Mouse (Mus musculus) lung, embryonic 14.5 days (tissue): ENCODE measurements around the gene Gm20547. TPM values are rescaled to one million over a fixed set of nuclear protein-coding genes. Genes with fewer than 3 reads are reported as not detected.

Experiments
- ATAC-seq: fragments of 200-750 bp; cut with Nextera tagmentation; 2 replicates; pipeline ENCODE4 v1.8.0; 2017; ENCODE audit warnings: mild to moderate bottlenecking, moderate TSS enrichment, moderate library complexity; ENCODE audit not compliant: insufficient read depth
- DNase-seq: peaks from one replicate; pipeline ENCODE4 v3.0.0-alpha.2; 2015
- H3K27ac ChIP-seq: fragments of 300-500 bp; sonication (generic); 2 replicates; pipeline ENCODE4 v1.5.1; 2014; ENCODE audit warnings: low read depth, mild to moderate bottlenecking, moderate library complexity
- H3K27me3 ChIP-seq: fragments of 300-500 bp; sonication (generic); 2 replicates; pipeline ENCODE4 v1.6.1; 2014; ENCODE audit warnings: low read length, control low read depth; ENCODE audit not compliant: insufficient read depth
- H3K36me3 ChIP-seq: fragments of 300-500 bp; sonication (generic); 2 replicates; pipeline ENCODE4 v1.6.1; 2014; ENCODE audit warnings: control low read depth; ENCODE audit not compliant: insufficient read depth
- H3K4me1 ChIP-seq: fragments of 300-500 bp; sonication (generic); 2 replicates; pipeline ENCODE4 v1.6.1; 2014; ENCODE audit warnings: antibody characterized with exemption, control low read depth; ENCODE audit not compliant: insufficient read depth
- H3K4me2 ChIP-seq: fragments of 300-500 bp; sonication (generic); 2 replicates; pipeline ENCODE4 v1.6.1; 2014; ENCODE audit warnings: mild to moderate bottlenecking
- H3K4me3 ChIP-seq: fragments of 300-500 bp; sonication (generic); 2 replicates; pipeline ENCODE4 v1.5.1; 2014; ENCODE audit warnings: low read depth, low read length
- H3K9ac ChIP-seq: fragments of 300-500 bp; sonication (generic); 2 replicates; pipeline ENCODE4 v1.6.1; 2014
- H3K9me3 ChIP-seq: fragments of 300-500 bp; sonication (generic); 2 replicates; pipeline ENCODE4 v1.6.1; 2016; ENCODE audit warnings: low read depth, low read length, control low read depth
- CTCF ChIP-seq: IDR thresholded peaks from 2 replicates; pipeline ENCODE4 v1.5.1; 2016; ENCODE audit warnings: antibody characterized with exemption, low read depth
- WGBS: fragments of 180-500 bp; shearing (Covaris S2); extraction: QIAGEN DNeasy Blood & Tissue Kit; methylation state at CpG from one replicate; pipeline ENCODE4 v1.1.7; 2014; 5-methylcytosine and 5-hydroxymethylcytosine counted together
- polyA plus RNA-seq: library from polyadenylated mRNA; unstranded; fragments of >200 nt; fragmentation: Nextera tagmentation; extraction: Ambion mirVana; gene quantifications from 2 replicates; pipeline ENCODE4 v1.2.1, GENCODE M21; 2014

Gene Gm20547
- polyA plus RNA-seq, 1 experiment from 2014 or later: not detected

DNA sequence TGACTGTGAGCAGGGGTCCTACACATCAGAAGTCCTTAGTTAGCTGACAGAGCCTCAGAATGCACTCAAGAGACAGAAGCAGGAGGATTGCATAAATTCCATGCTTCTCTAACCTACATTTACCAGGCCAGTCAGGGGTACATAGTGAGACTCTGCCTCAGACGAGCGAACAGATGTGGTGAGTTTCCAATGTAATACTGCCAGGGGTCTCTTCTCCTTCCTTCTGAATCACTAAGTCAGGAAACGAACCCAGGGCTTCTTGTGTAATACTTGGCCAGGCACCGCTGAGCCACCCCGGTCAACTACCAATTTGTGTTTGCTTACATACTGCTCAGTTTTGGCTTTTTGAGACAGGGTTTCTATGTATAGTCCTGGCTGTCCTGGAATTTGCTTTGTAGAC is 6.1 kb upstream of the Gm20547 start:
- no peak for TF ChIP-seq CTCF
- Histone ChIP-seq H3K4me3 (no peak overlapping the region), H3K27me3 (no peaks in the 10 kb centered on the region), H3K4me1 (no peaks in the 10 kb centered on the region), H3K4me2 (no peak overlapping the region), H3K9me3 (no peaks in the 10 kb centered on the region), H3K27ac (no peak overlapping the region), H3K9ac (no peak overlapping the region), H3K36me3 (no peaks in the 10 kb centered on the region)
- ATAC-seq (no peak), DNase-seq (no peak)
- 82% methylated on average over 5 of the region's 5 CpGs for WGBS

DNA sequence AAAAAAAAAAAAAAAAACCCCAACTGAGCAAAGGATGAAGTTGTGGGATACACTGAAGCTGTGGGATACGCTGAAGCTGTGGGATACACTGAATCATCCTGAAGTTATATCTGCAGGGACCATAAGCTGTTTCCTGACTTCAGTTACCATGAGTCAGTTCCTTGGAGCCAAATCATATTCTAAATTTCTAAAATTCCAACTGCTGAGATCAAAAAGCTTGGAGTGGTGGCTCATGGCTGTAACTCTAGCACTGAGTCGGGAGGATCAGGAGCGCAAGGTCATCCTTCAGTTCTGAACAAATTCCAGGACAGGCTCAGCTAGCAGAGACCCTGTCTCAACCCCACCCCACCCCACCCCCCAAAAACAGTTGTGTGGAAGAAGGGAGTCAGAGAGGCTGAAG is 3.8 kb upstream of the Gm20547 start:
- WGBS: 58% methylated on average over 3 of the region's 3 CpGs
- Histone ChIP-seq H3K36me3 (no peaks in the 10 kb centered on the region), H3K4me3 (no peak overlapping the region), H3K9ac (no peak overlapping the region), H3K27me3 (no peaks in the 10 kb centered on the region), H3K4me2 (no peak overlapping the region), H3K9me3 (no peaks in the 10 kb centered on the region), H3K27ac (no peak overlapping the region), H3K4me1 (no peaks in the 10 kb centered on the region)
- ATAC-seq (no peak), DNase-seq (no peak)
- TF ChIP-seq CTCF: no peak

DNA sequence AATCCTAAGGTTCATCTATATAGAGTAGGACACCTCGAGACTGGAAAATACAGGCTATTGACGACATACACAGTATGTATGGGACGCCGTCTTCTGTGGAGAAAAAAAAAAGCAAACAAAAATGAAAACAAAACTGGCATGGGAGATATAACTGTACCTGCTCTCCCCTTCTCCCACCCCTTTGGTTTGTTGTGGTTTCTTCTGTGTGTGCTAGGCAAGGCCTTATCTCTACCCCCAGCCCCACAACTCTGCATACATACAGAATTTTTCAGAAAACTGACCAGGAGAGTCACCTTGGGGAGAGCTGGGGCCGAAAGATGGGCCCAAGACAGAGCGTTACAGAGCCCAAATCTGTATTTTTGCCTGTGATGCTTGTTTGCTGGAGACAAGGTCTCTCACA is 2.9 kb upstream of the Gm20547 start:
- Histone ChIP-seq H3K27ac (no peak overlapping the region), H3K27me3 (no peaks in the 10 kb centered on the region), H3K36me3 (no peaks in the 10 kb centered on the region), H3K4me1 (no peaks in the 10 kb centered on the region), H3K9me3 (no peaks in the 10 kb centered on the region), H3K9ac (no peak overlapping the region), H3K4me3 (no peak overlapping the region), H3K4me2 (no peak overlapping the region)
- TF ChIP-seq CTCF: no peak
- WGBS: 82% methylated on average over 6 of the region's 6 CpGs
- no peak for ATAC-seq
- DNase-seq: no peak

- Histone ChIP-seq H3K4me3 (no peak overlapping the region), H3K36me3 (no peaks in the 10 kb centered on the region), H3K9ac (no peak overlapping the region), H3K9me3 (no peaks in the 10 kb centered on the region), H3K27ac (no peak overlapping the region), H3K27me3 (no peaks in the 10 kb centered on the region), H3K4me2 (no peak overlapping the region), H3K4me1 (no peaks in the 10 kb centered on the region)
- no peak for TF ChIP-seq CTCF
- 56% methylated on average over 3 of the region's 3 CpGs for WGBS
- no peak for ATAC-seq
- DNase-seq: no peak
Observed at GRCm38 (mm10) chr17:34883332-34883731, 1.5 kb upstream of the Gm20547 start.

DNA sequence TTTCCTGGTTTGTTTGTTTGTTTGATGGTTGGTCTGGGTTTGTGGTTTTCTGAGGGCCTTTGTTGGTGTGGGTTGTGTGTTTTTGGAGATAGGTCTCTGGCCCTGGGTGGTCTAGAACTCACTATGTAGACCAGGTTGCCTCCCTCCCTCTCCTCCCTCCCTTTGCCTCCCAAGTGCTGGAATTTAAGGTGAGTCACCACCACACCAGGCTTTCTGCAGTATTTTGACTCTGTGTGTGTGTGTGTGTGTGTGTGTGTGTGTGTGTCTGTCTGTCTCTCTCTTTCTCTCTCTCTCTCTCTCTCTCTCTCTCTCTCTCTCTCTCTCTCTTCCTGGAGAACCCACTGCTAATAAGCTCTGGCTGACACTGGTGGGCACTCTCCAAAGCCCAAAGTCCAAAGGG is 676 bp downstream of the Gm20547 start:
- Histone ChIP-seq H3K27ac (no peak overlapping the region), H3K9ac (no peak overlapping the region), H3K36me3 (no peaks in the 10 kb centered on the region), H3K4me3 (no peak overlapping the region), H3K27me3 (no peaks in the 10 kb centered on the region), H3K4me1 (no peaks in the 10 kb centered on the region), H3K9me3 (no peaks in the 10 kb centered on the region), H3K4me2 (no peak overlapping the region)
- DNase-seq (no peak), ATAC-seq (no peak)
- no peak for TF ChIP-seq CTCF

- no peak for DNase-seq
- H3K9ac ChIP-seq: no peak within 1 kb of the TSS
- ATAC-seq: no peak
Observed at GRCm38 (mm10) chr17:34879336-34879879, 2.4 kb downstream of the Gm20547 start, which contains the start of gene Zbtb12. TSS of gene Zbtb12 (plus strand) at chr17:34879483.

DNA sequence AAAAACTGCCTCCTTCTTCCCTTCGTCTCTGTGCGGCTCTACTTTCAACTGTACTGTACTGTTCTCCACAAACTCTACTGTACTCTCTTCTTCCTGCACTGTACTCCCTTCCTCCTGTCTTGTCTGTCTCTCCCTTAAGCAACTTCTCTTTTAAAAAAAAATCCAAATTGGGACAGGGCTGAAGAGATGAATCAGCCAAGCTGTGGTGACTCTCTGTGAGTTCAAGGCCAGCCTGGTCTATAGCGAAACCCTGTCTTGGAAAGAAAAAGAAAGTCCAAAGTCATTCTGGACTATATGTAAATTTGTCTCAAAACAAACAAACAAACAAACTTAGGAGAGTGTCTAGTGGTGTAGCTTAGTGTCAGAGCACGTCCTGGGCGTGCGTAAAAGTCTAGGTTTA is 7.5 kb downstream of the Gm20547 start:
- H3K4me1 ChIP-seq: no peaks in the 10 kb centered on the region
- TF ChIP-seq CTCF: no peak
- DNase-seq (no peak), ATAC-seq (no peak)
- no peaks in the 10 kb centered on the region for H3K9me3 ChIP-seq
- no peak overlapping the region for H3K27ac ChIP-seq
- H3K9ac ChIP-seq: no peak overlapping the region
- 74% methylated on average over 6 of the region's 6 CpGs for WGBS
- H3K4me2 ChIP-seq: no peak overlapping the region
- H3K36me3 ChIP-seq: no peaks in the 10 kb centered on the region
- no peak overlapping the region for H3K4me3 ChIP-seq
- H3K27me3 ChIP-seq: no peaks in the 10 kb centered on the region

More at GRCm38 (mm10) chr17:34879336-34879879, 2.4 kb downstream of the Gm20547 start, which contains the start of gene Zbtb12:
- no peaks in the 10 kb centered on the region for H3K4me1 ChIP-seq
- no peaks in the 10 kb centered on the region for H3K27me3 ChIP-seq
- WGBS: 47% methylated on average over 11 of the region's 11 CpGs
- no peak for TF ChIP-seq CTCF
- no peak within 1 kb of the TSS for H3K4me3 ChIP-seq
- no peaks in the 10 kb centered on the region for H3K36me3 ChIP-seq
- no peaks in the 10 kb centered on the region for H3K9me3 ChIP-seq
- H3K4me2 ChIP-seq: no peak within 1 kb of the TSS
- H3K27ac ChIP-seq: no peak within 1 kb of the TSS

GRCm38 (mm10) chr17:34865981-34866380 is 15.9 kb downstream of the Gm20547 start:
- Histone ChIP-seq H3K4me1 (no peaks in the 10 kb centered on the region), H3K4me2 (no peak overlapping the region), H3K36me3 (no peaks in the 10 kb centered on the region), H3K27me3 (no peaks in the 10 kb centered on the region), H3K9ac (no peak overlapping the region), H3K9me3 (no peaks in the 10 kb centered on the region), H3K4me3 (no peak overlapping the region), H3K27ac (no peak overlapping the region)
- no peak for TF ChIP-seq CTCF
- 54% methylated on average over 7 of the region's 7 CpGs for WGBS
- ATAC-seq: no peak
- no peak for DNase-seq
